Mouse (Mus musculus) CD8-positive naive resting alpha-beta T cell, adult 2 months (primary cell): Measurements from ENCODE around the gene Dvl2.
"Not testable (repeated sequence)": the region's sequence is repeated elsewhere in the genome, so short reads cannot be mapped to it uniquely, and the experiment has no call there.

Experiments used
- DNase-seq, 2 experiments: peaks; one replicate each; pipeline ENCODE4 v3.0.0; 2022; ENCODE audit warnings: low read depth in 2 of 2, low spot score in 2 of 2

Gene Dvl2

DNA sequence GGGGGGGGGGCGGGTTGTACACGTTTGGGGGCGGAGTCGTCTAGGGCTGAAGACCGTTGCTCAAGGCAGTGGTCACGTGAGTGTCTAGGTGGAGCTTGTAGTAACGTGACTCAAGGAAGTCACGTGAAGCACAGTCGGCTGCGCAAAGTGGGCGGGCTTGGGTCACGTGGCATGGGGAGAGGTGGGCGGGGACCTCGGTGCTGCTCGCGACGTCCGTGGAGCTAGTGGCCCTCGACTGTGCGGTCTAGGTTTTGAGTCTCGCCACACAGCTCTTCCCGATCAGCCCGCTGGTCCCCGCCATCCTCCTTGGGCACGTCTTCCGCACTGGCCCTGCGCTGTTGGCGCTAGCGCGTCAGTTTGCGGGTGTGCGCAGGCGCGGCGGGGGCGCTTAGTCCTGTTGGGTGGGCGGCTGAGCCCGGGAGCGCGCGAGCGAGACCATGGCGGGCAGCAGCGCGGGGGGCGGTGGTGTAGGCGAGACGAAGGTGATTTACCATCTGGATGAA is at the start of gene Dvl2:
Dvl2 (plus strand) TSS at position 200 of the 503 bp plus-strand sequence.
- peak; percentile 69 to 81 for DNase-seq

DNA sequence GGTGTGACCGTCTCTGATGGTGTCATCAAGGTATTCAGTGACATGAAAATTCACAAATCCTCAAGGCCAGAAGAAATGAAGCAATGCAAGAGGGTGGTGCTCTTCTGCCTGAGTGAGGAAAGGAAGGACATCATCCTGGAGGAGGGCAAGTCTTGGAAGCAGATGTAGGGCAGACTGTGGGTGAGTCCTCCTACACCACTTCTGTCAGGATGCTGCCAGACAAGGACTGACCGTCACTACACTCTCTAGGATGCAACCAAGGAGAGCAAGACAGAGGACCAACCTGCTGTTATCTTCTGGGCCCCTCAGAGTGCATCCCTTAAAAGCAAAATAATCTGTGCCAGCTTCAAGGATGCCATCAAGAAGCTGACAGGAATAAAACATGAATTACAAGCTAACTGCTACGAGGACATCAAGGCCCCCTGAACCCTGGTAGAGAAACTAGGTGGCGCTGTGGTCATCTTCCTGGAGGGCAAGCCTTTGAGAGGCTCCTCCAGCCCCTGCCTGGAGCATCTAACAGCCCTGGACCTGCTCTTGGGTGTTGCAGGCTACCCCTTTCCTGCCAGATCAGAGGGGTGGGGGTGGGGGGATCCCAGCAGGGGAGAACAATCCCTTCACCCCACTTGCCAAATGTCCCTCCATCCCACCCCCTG is 49.5 kb upstream of the Dvl2 start:
- no peak for DNase-seq

DNA sequence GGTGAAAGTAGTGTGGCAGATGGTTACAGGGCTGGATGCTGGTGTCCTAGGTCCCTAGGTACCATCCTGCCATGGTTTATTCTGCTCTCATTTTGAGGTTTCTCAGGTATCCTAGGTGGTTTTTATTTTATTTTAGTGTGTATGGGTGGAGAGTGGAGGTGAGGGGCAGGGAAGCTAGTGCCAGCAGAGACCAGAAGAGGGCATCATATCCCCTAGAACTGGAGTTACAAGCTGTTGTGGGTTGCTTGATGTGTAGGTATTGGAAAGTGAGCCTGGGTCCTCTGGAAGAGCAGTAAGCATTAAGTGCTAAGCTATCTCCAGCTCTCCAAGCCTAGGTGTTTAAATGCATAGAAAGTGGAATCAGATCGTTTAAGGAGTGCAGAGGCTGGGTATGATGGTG is 48.1 kb upstream of the Dvl2 start:
- DNase-seq: no peak

DNA sequence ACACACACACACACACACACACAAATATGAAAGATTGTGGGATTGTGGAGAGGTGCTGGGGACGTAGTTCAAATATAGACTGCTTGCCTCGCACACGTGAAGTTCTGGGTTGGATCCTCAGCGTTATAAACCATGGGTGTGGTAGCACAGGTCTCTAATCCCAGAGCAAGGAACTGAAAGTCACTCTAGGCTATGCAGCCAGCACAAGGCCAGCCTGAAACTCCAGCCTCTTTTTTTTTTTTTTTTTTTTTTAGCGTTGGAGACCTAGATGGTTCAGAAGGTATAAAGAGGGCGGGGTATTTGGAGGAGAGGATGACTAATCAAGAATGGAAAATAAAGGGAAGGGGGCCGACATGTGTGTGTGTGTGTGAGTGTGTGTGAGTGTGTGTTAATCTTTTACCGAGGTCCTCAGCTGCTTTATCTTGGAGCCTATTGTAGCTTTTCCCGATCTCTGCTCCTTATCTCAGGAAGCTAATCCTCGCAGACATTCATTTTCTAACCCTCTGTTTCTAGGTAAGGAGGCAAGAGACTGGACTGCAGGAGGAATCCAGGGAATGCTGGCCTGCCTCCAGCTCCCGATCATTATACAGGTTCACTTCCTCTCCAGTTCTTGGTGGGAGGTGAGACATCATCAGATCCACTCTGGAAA is 47.0 kb upstream of the Dvl2 start:
- DNase-seq: no peak

DNA sequence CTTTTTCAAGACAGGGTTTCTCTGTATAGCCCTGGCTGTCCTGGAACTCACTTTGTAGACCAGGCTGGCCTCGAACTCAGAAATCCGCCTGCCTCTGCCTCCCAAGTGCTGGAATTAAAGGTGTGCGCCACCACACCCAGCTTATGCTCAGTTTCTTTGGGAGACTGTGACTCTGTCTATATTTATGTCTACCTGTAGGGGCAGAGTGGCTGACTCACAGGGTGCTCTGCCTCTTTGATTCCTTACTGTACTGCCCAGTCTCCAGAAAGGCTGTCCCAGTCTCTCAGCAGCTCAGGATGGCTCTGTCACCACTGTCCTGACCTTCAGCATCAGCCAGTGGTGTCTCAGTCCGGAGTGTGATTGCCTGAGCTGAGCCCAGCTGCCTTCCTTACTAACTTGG is 44.8 kb upstream of the Dvl2 start:
- not testable (repeated sequence) for DNase-seq

DNA sequence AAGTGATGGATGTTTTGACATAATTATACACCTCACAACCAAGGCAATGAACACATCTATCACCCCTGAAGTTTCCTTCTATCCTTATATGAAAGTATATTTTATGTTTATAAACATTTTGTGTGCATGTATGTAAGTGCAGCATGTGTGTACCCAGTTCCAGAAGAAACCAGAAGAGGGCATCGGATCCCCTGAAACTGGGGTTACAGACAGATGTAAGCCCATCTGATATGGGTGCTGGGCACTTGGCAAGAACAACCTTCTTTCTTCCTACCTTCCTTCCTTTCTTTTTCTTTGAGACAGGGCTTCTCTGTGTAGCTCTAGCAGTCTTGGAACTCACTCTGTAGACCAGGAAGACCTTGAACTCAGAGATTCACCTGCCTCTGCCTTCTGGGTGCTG is 44.2 kb upstream of the Dvl2 start:
- no peak for DNase-seq

DNA sequence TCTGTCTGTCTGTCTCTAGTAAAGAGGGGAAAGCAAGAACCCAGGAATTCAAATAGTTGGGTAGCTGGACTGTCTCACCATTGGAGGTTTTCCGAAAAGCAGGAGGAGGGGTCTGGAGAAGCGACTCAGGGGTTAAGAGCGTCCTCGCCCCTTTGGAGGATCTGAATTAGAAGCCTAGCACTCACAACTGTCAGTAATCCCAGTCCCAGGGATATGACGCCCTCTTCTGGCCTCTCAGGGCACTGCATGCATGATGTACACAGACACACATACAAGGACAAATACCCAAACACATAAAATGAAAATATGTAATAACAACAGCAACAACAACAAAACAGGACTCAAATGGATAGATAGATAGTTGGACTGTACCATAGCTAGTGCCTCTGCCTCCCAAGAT is 39.8 kb upstream of the Dvl2 start:
- no peak for DNase-seq

DNA sequence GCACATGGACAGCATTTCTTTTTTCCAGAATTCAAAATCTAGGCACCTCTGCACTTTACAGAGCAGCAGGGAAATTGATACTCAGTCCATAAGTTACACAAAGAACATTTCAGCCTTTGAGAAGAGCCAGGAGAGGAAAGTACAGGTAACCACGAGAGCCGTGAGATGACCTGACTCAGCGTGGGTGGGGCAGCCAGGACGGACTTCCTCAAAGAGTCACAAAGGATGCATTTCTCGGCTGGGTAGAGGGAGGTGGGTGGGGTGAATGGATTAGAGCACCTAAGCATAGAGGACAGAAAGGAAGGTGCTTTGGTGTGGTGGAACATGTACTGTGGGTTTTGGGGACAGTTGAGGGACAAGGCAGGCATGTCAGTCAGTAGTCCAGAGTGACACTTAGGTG is 38.6 kb upstream of the Dvl2 start:
- DNase-seq: no peak

DNA sequence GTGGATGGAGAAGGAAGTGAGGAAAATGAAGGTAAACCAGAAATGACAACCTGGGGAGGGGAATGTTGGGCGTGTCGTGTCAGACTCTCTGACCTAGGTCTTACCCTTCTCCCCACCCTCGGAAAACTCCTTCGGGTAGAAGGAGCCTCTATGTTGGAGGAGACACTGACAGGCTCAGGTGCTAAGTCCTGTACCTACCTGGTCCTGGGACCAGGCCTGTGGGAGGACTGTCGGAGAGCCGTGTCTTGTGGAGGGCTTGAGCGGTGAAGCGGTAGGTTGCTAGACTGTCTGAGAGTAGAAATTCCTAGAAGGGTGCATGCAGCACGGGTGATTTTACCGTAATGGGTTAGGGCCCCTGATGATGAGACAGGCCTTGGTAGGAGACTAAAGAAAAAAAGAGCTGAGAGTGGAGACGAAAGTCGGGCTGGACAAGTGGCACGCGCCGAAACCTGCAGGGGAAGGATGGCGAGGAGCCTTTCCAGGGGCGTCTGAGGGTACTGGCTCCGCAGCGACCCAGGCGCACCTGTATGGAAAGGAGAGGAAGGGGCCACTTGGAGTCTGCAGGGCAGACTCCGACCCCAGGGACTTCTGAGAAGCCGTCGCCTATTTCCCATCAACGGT is 35.6 kb upstream of the Dvl2 start, which contains the start of gene Cldn7:
Cldn7 (plus strand) TSS at position 130 of the 621 bp plus-strand sequence.
- DNase-seq: no peak

DNA sequence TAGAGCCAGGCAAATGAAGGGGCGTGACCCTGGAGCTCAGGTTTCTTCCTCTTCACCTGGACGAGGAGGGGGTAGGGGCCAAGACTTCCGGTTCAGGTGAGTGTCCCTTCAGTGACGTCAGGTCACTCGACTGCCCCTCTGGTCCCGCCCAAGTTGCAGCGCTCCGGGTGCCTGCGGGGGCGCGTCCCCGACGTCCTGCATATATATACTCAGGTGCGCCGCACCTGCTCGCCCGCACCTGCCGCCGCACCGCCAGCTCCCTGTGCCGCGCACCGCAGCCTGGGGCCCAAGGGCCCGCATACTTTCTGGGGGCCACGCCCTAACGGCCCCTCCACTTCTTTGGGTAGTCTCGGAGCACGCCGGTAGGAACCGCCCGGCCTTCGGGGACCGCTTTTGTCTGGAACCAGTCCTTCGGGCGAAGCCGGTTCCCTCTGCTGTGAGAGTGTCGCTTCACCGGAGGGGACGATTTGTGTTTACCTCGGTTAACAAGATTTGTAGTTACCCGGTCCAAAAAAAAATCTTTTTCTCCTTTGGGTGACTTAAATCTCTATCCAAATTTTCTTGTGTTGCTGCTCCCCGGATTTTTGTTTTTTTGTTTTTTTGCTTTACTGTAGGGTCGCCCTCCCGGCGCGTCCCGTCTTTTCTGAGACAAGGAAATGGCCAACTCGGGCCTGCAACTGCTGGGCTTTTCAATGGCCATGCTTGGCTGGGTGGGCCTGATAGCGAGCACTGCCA is 35.0 kb upstream of the Dvl2 start:
- no peak for DNase-seq

DNA sequence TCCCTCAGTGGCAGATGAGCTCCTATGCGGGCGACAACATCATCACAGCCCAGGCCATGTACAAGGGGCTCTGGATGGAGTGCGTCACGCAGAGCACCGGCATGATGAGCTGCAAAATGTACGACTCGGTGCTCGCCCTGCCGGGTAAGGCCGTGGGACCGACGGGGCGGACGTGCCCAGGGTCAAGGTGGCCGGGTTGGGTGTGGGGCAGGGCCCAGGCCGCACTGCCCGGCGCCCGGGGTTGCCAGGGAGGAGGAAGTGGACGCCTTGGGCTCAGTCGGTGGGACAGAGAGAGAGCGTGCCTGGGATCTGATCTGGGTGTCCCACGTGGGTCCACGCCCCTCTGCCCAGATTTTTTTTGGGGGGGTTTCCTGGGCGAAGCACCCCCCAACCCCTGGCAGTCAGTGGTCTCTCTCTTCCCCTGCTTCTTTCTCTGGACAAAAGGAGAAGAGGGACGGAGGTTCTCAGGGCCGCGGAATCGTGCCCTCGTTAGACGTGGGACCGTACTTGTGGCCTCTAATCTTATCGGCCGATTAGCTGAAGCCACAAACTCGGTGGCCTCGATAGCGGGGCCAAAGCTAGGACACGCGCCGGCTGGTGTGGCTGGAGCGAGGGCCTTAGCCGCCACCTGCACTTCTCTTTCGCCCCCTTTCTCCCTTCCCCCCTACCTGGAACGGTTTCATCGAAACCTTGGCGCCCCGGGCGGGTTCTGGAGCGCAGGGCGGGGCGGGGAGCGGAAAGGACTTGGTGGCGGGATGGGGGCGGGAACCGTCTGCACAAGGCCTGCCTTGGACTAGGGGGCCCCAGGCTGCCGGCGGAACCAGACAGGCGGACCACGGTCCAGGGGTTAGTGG is 34.2 kb upstream of the Dvl2 start:
- DNase-seq: no peak

DNA sequence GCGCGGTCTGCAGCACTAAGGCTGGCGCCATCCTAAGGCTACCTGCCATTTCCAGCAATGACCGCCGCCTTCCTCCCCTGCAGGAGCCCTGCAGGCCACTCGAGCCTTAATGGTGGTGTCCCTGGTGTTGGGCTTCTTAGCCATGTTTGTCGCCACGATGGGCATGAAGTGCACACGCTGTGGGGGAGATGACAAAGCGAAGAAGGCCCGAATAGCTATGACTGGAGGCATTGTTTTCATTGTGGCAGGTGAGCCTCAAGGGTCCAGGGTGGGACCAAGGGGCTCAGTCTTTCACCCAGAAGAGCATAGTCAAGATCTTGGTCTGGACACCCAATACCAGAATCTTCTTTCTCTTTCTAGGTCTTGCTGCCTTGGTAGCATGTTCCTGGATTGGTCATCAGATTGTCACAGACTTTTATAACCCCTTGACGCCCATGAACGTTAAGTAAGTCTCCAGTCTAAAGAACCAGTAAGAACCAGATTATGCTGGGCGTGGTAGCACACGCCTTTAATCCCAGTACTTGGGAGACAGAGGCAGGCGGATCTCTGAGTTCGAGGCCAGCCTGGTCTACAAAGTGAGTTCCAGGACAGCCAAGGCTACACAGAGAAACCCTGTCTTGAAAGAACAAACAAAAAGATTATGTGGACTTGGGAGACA is 33.4 kb upstream of the Dvl2 start:
- no peak for DNase-seq

DNA sequence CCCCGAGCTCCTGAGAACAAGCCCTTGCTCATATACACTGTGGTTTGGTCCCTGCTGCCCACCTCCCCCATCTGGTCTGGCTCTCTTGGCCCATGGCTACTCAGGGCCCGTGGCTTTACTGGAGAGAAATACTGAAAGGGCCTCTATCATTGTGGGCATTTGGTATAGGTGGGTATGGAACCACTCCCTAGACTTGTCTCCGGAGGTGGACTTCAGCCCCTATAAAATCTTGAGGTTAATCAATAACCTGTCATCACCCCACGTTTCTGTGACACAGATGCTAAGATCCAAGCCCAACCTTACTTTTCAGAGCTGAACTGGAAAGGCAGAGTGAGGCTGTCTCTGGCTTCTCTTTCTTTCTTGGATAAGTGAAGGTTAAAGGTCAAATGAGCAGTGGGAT is 31.6 kb upstream of the Dvl2 start:
- DNase-seq: no peak

DNA sequence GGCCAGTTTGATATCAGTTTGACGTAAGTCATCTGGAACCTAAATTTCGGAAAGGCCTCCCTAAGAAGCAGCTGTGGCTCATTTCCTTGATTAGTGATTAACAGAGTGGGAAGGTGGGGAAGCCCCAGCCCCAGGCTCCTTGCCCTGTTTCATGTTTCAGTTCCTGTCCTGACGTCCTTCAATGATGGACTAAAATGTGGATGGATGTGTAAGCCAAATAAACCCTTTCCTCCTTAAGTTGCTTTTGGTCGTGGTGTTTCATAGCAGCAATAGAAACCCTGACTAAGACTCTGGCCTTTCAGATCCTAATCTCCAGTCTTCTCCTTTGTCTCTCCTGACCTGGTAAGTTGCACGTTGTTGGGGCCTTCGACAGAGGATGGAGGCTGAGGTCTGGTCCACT is 30.2 kb upstream of the Dvl2 start:
- no peak for DNase-seq

DNA sequence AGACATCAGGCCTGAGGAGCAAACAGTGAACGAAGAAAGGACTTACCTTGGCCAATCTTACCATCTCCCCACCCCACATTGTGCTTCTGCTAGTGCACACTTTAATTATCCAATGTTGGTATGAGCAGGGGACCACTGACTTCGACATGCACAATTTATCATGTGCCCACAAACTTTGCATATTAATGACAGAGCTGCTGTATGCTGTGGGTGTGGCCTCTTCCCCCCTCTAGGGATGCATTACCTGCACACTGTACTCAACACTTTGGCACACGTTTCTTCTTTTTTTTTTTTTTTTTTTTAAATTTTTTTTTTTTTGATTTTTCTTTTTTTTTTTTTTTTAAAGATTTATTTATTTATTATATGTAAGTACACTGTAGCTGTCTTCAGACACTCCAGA is 29.6 kb upstream of the Dvl2 start:
- no peak for DNase-seq

DNA sequence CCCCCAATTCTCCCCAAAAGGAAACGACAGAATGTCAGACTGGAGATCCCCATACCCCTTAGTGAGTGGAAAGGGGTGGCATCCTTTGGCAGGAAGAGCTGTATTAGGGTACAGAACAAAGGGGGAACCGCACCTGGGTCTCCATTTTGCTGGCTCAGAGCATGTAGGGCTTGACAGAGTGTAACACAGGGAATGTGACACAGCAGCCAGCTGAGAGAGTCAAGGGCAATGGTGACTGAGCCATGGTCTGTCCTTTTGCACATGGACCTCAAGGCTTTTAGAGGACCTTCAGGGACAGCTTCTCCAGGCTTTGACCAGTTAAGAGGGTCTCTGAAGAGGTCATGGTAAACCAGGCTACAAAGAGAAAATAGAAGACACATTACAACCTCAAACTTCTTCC is 25.5 kb upstream of the Dvl2 start:
- DNase-seq: no peak

DNA sequence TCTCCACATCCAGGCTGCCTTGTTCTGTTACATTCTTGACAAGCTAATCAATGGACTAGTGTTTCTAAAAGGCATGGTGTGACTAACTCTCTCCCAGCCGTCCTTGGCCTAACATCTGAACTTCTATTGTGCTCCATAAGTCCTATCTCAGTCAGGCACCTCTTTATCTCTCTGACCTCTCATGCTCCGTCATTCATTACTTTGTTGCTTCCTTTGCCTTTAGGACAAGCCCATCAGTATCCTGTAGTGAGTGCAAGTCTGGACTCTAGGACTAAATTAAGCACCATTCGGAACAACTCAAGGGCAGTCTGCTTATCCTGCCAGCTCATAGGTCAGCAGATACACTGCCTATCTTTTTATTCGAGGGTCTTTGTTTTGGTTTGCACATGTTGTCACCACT is 24.1 kb upstream of the Dvl2 start:
- no peak for DNase-seq

DNA sequence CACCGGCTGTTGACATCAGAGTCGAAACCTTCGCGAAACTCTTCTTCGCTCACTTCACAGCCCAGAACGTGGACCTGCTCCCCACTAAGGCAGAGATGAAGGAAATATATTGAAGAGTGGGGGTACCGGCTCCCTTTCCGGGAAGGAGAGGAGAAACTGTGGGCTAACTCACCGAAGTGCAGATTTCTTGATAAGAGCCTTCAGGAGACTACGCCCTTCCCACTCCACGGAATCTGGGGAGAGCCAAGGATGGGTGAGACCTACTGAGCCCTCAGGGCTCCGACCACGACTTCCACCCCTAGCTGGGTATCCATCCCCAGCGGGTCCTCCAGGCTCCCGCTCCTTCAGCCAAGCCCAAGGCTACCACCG is 20.6 kb upstream of the Dvl2 start:
- no peak for DNase-seq

DNA sequence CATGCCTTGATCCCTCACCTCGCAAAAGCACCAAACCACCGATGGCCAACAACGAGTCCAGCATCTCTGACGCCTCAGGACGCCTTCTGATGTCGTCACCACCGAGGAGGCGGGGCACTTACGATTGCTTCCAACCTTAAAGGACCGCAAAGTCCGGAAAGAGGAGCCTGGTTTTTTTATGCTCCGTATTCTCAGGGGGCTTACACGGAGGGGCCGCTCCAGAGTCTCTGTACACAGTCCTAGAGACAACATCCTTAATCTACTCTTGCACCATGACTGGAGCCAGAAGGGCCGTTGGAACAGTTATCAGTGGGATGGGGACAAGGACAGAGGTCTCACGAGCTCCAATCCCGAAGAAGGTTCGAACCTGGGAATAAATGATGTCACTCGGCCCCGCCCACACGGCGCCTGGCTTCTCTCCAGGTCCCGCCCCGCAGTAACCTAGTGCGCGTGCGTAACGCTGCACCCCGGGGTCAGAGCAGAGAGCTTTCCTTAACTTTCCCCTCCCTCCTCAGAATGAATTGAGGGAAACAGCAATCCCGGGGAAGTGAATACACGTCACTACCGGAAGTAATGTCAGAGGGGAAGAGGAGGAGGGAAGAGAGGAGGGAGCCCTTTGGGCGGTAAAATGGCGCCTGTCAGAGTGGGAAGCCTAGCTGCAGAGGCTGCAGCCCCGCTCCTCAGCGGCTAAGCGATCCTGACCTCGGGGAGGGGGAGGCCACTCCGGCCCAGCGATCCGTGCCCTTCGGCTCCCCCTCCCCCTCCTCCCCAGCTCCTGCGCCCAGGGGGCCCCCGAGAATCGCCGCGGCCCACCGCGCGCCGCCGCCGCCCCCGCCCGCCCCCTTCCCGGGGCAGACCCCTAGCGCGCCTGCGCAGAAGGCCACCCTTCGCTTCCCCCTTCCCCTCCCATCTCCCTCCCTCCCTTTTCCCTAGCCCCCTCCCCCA is 19.9 kb upstream of the Dvl2 start:
- peak; percentile 77 to 90 for DNase-seq
